Mouse (Mus musculus) MEL (cell line): ENCODE results near the gene Ap1s3. TPM values are rescaled to one million over a fixed set of nuclear protein-coding genes. Genes with fewer than 3 reads are reported as not detected.

Experiments
- DNase-seq: peaks from one replicate; pipeline ENCODE4 v3.0.0; 2011; ENCODE audit warnings: low read depth, low spot score
- H3K27ac ChIP-seq: 2 replicates; pipeline ENCODE4 v1.5.1; 2012; ENCODE audit warnings: low read depth, mild to moderate bottlenecking, control low read depth, low read length, moderate library complexity; ENCODE audit not compliant: control insufficient read depth
- H3K27me3 ChIP-seq, 2 experiments: fragments of 150-350 bp in 1 of 2; sonication (generic) in 1 of 2; 2 replicates each; pipeline ENCODE4 v1.6.1; 2012; ENCODE audit warnings: low read length in 2 of 2, mild to moderate bottlenecking in 2 of 2, improper control_type of control experiment in 1 of 2, moderate library complexity in 1 of 2; ENCODE audit not compliant: insufficient read depth in 2 of 2, control insufficient read depth in 1 of 2
- H3K36me3 ChIP-seq, 2 experiments: 2 replicates each; pipeline ENCODE4 v1.6.1; 2012 to 2014; ENCODE audit warnings: low read length in 2 of 2, improper control_type of control experiment in 1 of 2, inconsistent platforms in 1 of 2, mild to moderate bottlenecking in 1 of 2; ENCODE audit not compliant: insufficient read depth in 2 of 2, control insufficient read depth in 1 of 2
- H3K4me1 ChIP-seq, 2 experiments: fragments of 150-350 bp in 1 of 2; sonication (generic) in 1 of 2; 2 replicates each; pipeline ENCODE4 v1.6.1; 2012; ENCODE audit warnings: low read length in 2 of 2, improper control_type of control experiment in 1 of 2, mild to moderate bottlenecking in 1 of 2; ENCODE audit not compliant: insufficient read depth in 2 of 2, control insufficient read depth in 1 of 2
- H3K4me3 ChIP-seq, 2 experiments: fragments of 150-350 bp in 1 of 2; sonication (generic) in 1 of 2; 2 replicates each; pipeline ENCODE4 v1.5.1; 2012; ENCODE audit warnings: low read depth in 2 of 2, low read length in 2 of 2, mild to moderate bottlenecking in 2 of 2, moderate library complexity in 2 of 2, control low read depth in 1 of 2, improper control_type of control experiment in 1 of 2; ENCODE audit not compliant: control insufficient read depth in 1 of 2, insufficient read depth in 1 of 2
- H3K79me2 ChIP-seq: 2 replicates; pipeline ENCODE4 v1.6.1; 2012; ENCODE audit warnings: mild to moderate bottlenecking, low read length, moderate library complexity; ENCODE audit not compliant: control insufficient read depth, poor library complexity, insufficient read depth
- H3K9ac ChIP-seq: 2 replicates; pipeline ENCODE4 v1.6.1; 2012; ENCODE audit warnings: low read depth, mild to moderate bottlenecking, control low read depth, low read length, moderate library complexity; ENCODE audit not compliant: control insufficient read depth, poor library complexity, severe bottlenecking
- H3K9me3 ChIP-seq: fragments of 150-350 bp; sonication (generic); replicated peaks from 2 replicates; pipeline ENCODE4 v1.6.1; 2012; ENCODE audit warnings: mild to moderate bottlenecking, low read length, improper control_type of control experiment, moderate library complexity; ENCODE audit not compliant: insufficient read depth
- BHLHE40 ChIP-seq: IDR thresholded peaks from 2 replicates; pipeline ENCODE4 v1.6.1; 2012; ENCODE audit warnings: low read depth, mild to moderate bottlenecking, inconsistent platforms, low read length, improper control_type of control experiment, borderline replicate concordance
- E2F4 ChIP-seq: IDR thresholded peaks from 2 replicates; pipeline ENCODE4 v1.6.1; 2011; ENCODE audit warnings: low read depth, low read length, improper control_type of control experiment, borderline replicate concordance
- ELF1 ChIP-seq: IDR thresholded peaks from 2 replicates; pipeline ENCODE4 v1.6.1; 2014; ENCODE audit warnings: low read depth, mild to moderate bottlenecking, inconsistent platforms, low read length, improper control_type of control experiment, moderate library complexity
- EP300 ChIP-seq, 2 experiments: IDR thresholded peaks; 2 replicates each; pipeline ENCODE4 v1.6.1; 2011; ENCODE audit warnings: improper control_type of control experiment in 2 of 2, low read length in 2 of 2, low read depth in 1 of 2, mild to moderate bottlenecking in 1 of 2
- GABPA ChIP-seq: IDR thresholded peaks from 2 replicates; pipeline ENCODE4 v1.6.1; 2012; ENCODE audit warnings: low read depth, mild to moderate bottlenecking, inconsistent platforms, low read length, improper control_type of control experiment, moderate library complexity
- GATA1 ChIP-seq: IDR thresholded peaks from 2 replicates; pipeline ENCODE4 v1.6.1; 2011; ENCODE audit warnings: low read depth, low read length, improper control_type of control experiment
- HCFC1 ChIP-seq: IDR thresholded peaks from 2 replicates; pipeline ENCODE4 v1.6.1; 2012; ENCODE audit warnings: low read depth, mild to moderate bottlenecking, inconsistent platforms, low read length, improper control_type of control experiment, moderate library complexity
- MAFK ChIP-seq: IDR thresholded peaks from 2 replicates; pipeline ENCODE4 v1.6.1; 2011; ENCODE audit warnings: low read depth, mild to moderate bottlenecking, low read length, improper control_type of control experiment, borderline replicate concordance
- MEF2A ChIP-seq: IDR thresholded peaks from 2 replicates; pipeline ENCODE4 v1.6.1; 2014; ENCODE audit warnings: low read depth, mild to moderate bottlenecking, inconsistent platforms, low read length, improper control_type of control experiment; ENCODE audit not compliant: poor library complexity, insufficient replicate concordance, severe bottlenecking; ENCODE audit errors: extremely low read depth
- MYC ChIP-seq: IDR thresholded peaks from 2 replicates; pipeline ENCODE4 v1.6.1; 2011; ENCODE audit warnings: low read depth, mild to moderate bottlenecking, low read length, improper control_type of control experiment, moderate library complexity
- NELFE ChIP-seq: IDR thresholded peaks from 2 replicates; pipeline ENCODE4 v1.6.1; 2011; ENCODE audit warnings: low read depth, low read length, improper control_type of control experiment
- NRF1 ChIP-seq: IDR thresholded peaks from 2 replicates; pipeline ENCODE4 v1.6.1; 2014; ENCODE audit warnings: low read depth, mild to moderate bottlenecking, inconsistent platforms, low read length, improper control_type of control experiment, moderate library complexity; ENCODE audit not compliant: poor library complexity, insufficient read depth, severe bottlenecking
- POLR2A ChIP-seq, 2 experiments: IDR thresholded peaks; 2 replicates each; pipeline ENCODE4 v1.6.1; 2011 to 2012; ENCODE audit warnings: low read length in 2 of 2, mild to moderate bottlenecking in 2 of 2, control low read depth in 1 of 2, improper control_type of control experiment in 1 of 2, low read depth in 1 of 2, moderate library complexity in 1 of 2; ENCODE audit not compliant: control insufficient read depth in 1 of 2, insufficient read depth in 1 of 2, poor library complexity in 1 of 2
- POLR2AphosphoS2 ChIP-seq: IDR thresholded peaks from 2 replicates; pipeline ENCODE4 v1.6.1; 2011; ENCODE audit warnings: low read length, improper control_type of control experiment
- SMC3 ChIP-seq: IDR thresholded peaks from 2 replicates; pipeline ENCODE4 v1.6.1; 2011; ENCODE audit warnings: low read depth, low read length, improper control_type of control experiment
- TAL1 ChIP-seq: IDR thresholded peaks from 2 replicates; pipeline ENCODE4 v1.6.1; 2012; ENCODE audit warnings: mild to moderate bottlenecking, inconsistent platforms, low read length, moderate library complexity, mixed read lengths
- TCF12 ChIP-seq: IDR thresholded peaks from 2 replicates; pipeline ENCODE4 v1.6.1; 2014; ENCODE audit warnings: low read depth, mild to moderate bottlenecking, inconsistent platforms, low read length, improper control_type of control experiment, moderate library complexity
- UBTF ChIP-seq: IDR thresholded peaks from 2 replicates; pipeline ENCODE4 v1.6.1; 2012; ENCODE audit warnings: low read depth, mild to moderate bottlenecking, inconsistent platforms, low read length, improper control_type of control experiment, moderate library complexity, borderline replicate concordance; ENCODE audit not compliant: insufficient read depth
- ZMIZ1 ChIP-seq: IDR thresholded peaks from 2 replicates; pipeline ENCODE4 v1.6.1; 2012; ENCODE audit warnings: low read depth, mild to moderate bottlenecking, inconsistent platforms, low read length, improper control_type of control experiment, moderate library complexity
- ZNF384 ChIP-seq: IDR thresholded peaks from 2 replicates; pipeline ENCODE4 v1.6.1; 2012; ENCODE audit warnings: low read depth, mild to moderate bottlenecking, inconsistent platforms, low read length, improper control_type of control experiment
- polyA plus RNA-seq, 2 experiments: library from polyadenylated mRNA; stranded (reverse) in 1 of 2; unstranded in 1 of 2; fragments of >175 nt in 1 of 2; fragments of >200 nt in 1 of 2; gene quantifications; 2 replicates each; pipeline versions ENCODE4 v1.2.1 to v1.2.4; 2012; ENCODE audit warnings: low replicate concordance in 2 of 2, low read depth in 1 of 2; ENCODE audit not compliant: insufficient read length in 2 of 2, insufficient read depth in 1 of 2, missing spikeins in 1 of 2
- total RNA-seq: library from RNA; depleted of rRNA; stranded (reverse); fragments of 300-350 nt; gene quantifications from 2 replicates; pipeline ENCODE4 v1.2.3, GENCODE M21; 2012; rRNA removed

Ap1s3 gene
- total and polyA plus RNA-seq, 3 experiments, result 4.3 to 50.6 (median 19.0) TPM

- DNase-seq, result no peak
- Histone ChIP-seq H3K27me3 (0 out of 4 replicates have a peak, but pooled peaks cover 0 to 1% of the 10 kb centered on the region in 2 experiments), H3K4me3 (no peak overlapping the region), H3K79me2 (no peaks in the 10 kb centered on the region), H3K4me1 (no peaks in the 10 kb centered on the region), H3K9me3 (no peaks in the 10 kb centered on the region), H3K36me3 (no peaks in the 10 kb centered on the region), H3K27ac (no peak overlapping the region), H3K9ac (no peak overlapping the region)
- TF ChIP-seq UBTF, result no peak
- TF ChIP-seq TAL1, result no peak
- no peak for TF ChIP-seq SMC3
- no peak for TF ChIP-seq MEF2A
- TF ChIP-seq NELFE, result no peak
- no peak for TF ChIP-seq MYC
- no peak for TF ChIP-seq ELF1
- TF ChIP-seq ZNF384, result no peak
- TF ChIP-seq BHLHE40, result no peak
Measured at GRCm38 (mm10) chr1:79571126-79571525, 100.6 kb downstream of the Ap1s3 start.

- Histone ChIP-seq H3K9me3 (no peaks in the 10 kb centered on the region), H3K79me2 (no peaks in the 10 kb centered on the region), H3K27ac (no peak overlapping the region), H3K4me1 (no peaks in the 10 kb centered on the region)
- DNase-seq, result no peak
- no peak for TF ChIP-seq MAFK
- no peak for TF ChIP-seq HCFC1
- TF ChIP-seq GABPA, result no peak
- no peak for TF ChIP-seq TCF12
- no peak for TF ChIP-seq POLR2AphosphoS2
- no peak for TF ChIP-seq NRF1
- no peak for TF ChIP-seq E2F4
- no peak for TF ChIP-seq GATA1
- TF ChIP-seq ZMIZ1, result no peak
- TF ChIP-seq MYC, result no peak
- no peak for TF ChIP-seq EP300 (IDR thresholded peaks at IDR 0.05; ENCODE audit: low read depth in 1 of 2, low read length in 2 of 2)
- no peak for TF ChIP-seq POLR2A (IDR thresholded peaks at IDR 0.05; ENCODE audit: control insufficient read depth in 1 of 2, insufficient read depth in 1 of 2, low read depth in 1 of 2, low read length in 2 of 2, poor library complexity in 1 of 2)
- TF ChIP-seq, all 39 proteins: peak for 0
- no peak overlapping the region for H3K4me3 ChIP-seq
- no peak overlapping the region for H3K9ac ChIP-seq
- H3K27me3 ChIP-seq, result no peaks in the 10 kb centered on the region
- H3K36me3 ChIP-seq, result no peaks in the 10 kb centered on the region
Measured at GRCm38 (mm10) chr1:79561186-79561585, 110.6 kb downstream of the Ap1s3 start.

Other genes with a start within 250 kb of the Ap1s3 start
- gene Scg2, start 231.9 kb downstream of the Ap1s3 start, total RNA-seq, result not detected in 2 replicates
- gene Scg2, start 231.9 kb downstream of the Ap1s3 start, polyA plus RNA-seq, result not detected
- 52.6 and 58.5 TPM in 2 replicates for gene Mrpl44, start 104.0 kb upstream of the Ap1s3 start, total RNA-seq
- 10 to 100 TPM in 1 of 2 experiments, not detected in 1; 63.2 TPM for gene Mrpl44, start 104.0 kb upstream of the Ap1s3 start, polyA plus RNA-seq
- 17.6 TPM in 2 replicates for gene Wdfy1, start 104.2 kb upstream of the Ap1s3 start, total RNA-seq
- gene Wdfy1, start 104.2 kb upstream of the Ap1s3 start, polyA plus RNA-seq, result 10 to 100 TPM in 1 of 2 experiments, not detected in 1; 25.0 TPM
- not detected in 2 replicates for gene Serpine2, start 189.2 kb upstream of the Ap1s3 start, total RNA-seq
- gene Serpine2, start 189.2 kb upstream of the Ap1s3 start, polyA plus RNA-seq, result not detected